Mouse (Mus musculus) thymus, adult 18-20 months (tissue): ENCODE data around the gene Dmrta2.

Experiments used
- DNase-seq, 2 experiments: peaks; one replicate each; pipeline ENCODE4 v3.0.0; 2022; ENCODE audit warnings: mixed read lengths in 2 of 2

Dmrta2 gene

DNA sequence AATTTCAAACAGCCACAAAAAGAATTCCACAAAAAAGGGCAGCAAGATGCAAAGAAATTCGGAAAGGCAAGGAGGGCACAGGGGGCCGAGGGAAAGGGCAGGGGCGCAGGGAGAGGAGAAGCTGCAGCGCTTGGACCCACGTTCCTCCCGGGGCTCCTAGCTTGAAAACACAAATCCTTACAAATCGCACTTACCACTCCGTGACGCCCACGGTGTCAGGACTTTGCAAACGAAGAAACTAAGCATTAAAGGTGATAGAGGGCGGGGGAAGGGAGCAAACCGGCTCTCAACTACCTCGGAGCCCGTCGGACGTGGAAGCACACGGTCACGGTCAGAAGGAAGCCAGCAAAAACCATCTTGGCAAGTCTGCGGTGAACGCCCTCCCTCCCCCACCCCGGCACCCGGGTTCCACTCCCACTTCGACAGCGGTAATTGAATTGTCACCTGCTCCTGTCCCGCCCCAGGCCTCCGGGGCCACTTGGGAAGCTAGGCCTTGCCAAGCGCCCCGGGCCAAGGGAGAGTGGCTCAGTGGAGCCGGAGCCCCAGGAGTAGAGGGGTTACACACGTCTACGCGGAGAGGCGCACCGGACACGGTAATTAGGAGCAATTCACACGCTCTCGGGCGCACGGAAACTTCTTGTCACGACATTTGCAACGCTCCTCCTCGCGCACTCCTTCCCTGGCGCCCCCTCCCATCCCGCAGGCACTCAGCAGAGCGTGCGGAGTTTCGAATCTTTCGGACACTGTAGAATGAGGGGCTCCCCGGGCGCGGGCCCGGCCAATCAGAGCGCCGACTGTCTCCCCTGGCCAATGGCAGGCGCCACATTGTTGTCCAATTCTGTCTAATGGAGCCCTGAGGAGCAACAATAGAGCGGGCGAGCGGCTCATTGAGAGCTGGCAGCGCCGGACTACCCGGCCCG is at the start of gene Dmrta2:
Dmrta2 (plus strand) TSS at position 906 of the 920 bp plus-strand sequence.
- no peak for DNase-seq

DNA sequence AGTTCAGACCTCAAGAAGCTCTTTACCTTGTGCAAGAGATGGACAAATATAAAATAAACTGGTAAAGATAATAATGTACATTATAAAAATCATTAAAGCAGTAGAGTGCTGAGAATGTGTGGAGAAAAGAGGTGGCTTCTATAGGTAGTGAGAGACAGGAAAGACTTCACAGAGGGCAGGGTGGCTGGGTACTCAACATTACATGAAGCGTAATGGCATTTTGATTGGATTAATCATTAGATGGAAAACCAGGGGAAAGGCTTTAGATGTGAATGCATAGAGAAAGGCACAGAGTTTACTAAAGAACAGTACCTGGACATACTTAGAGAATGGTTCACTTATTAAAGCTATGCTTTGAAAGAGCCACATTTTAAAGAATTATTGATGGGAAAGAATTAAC is 48.8 kb upstream of the Dmrta2 start:
- no peak for DNase-seq

DNA sequence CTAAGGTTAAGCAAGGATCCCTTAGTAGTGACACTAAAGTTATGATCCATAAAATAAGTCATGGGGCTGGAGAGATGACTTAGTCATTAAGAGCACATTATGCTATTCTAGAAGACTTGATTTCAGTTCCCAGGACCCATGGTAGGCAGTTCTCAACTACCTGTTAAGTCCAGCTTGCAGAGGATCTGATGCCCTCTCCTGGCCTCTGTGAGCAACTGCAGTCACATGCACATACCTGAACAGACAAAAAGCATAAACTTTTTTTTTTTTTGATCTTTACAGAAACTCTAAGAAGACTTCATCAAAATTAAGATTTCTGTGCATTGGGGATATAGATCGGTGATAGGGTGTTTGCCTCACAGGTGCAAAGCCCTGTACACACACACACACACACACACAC is 47.4 kb upstream of the Dmrta2 start:
- DNase-seq, result peak in 1 of 2 experiments; percentile 4

DNA sequence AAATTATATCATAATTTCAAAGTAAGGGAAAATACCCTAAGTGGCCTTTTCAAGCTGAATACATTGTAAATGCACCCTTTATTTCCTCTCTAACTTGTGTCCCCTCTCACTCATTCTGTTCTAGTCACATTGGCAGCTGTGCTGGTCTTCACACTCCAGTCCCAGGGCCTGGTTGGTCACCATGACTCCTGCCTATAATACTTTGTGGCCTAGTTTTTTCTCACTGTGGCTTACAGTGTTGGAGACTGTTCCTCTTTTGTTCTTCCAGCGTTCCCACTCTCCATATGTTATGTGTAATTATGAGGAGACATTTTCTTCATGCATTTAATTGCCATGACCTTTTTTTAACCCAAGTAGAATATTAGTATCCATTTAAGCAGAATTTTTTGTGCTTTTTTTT is 46.9 kb upstream of the Dmrta2 start:
- DNase-seq, result no peak

DNA sequence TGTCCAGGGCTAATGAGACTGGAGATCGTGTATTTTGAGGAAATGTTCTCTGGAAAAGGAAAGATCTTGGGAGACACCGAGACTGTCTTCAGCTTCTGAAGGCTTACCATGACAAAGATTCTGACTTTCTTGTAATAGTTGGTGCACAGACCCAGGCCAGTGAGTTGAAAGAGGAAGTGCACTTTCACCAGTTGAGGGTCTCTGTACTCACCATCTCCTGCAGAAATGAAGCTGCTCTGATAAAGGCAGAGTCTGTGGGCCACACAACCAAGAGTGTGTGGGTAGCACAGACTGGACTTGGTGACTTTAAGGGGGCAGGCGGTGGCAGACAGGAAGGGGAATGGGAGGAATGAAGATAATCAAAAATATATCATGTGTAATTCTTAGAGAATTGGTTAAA is 41.3 kb upstream of the Dmrta2 start:
- DNase-seq, result no peak

DNA sequence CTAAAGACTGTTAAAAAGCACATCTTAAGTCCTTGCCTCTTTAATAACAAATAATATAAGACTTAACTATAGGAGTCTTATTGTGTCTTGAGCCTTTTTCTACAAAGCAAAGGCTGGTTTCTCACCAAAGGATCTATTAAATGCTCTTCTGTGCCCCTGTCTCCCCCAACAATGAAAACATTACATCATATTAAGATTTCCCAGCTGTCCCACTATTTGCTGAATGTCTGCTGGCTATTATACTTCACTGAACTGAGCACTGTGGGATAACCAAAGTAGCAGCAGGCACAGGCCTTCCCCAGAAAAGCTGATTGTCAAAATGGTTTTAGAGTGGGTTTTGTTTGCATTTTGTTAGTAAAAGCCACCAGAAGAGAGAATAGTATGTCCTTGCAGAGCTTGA is 38.6 kb upstream of the Dmrta2 start:
- DNase-seq, result no peak

DNA sequence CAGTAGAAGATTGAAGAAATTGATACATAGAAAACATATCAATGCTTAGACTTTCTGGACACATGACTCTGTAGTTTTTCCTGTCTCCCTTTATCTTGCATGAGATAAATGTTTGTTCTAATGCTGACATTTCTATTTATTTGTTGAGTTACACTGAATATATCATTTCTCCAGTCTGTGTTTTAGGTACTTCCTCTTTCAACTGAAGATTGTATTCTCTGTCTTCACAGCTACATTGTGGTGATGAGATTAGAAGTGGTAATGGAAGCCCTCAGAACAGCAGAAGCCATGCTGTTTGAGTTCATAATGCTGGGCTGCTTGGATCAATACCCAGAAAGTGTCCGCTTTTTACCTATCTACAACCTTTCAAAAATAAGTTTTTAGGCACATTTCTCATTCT is 32.3 kb upstream of the Dmrta2 start:
- no peak for DNase-seq

DNA sequence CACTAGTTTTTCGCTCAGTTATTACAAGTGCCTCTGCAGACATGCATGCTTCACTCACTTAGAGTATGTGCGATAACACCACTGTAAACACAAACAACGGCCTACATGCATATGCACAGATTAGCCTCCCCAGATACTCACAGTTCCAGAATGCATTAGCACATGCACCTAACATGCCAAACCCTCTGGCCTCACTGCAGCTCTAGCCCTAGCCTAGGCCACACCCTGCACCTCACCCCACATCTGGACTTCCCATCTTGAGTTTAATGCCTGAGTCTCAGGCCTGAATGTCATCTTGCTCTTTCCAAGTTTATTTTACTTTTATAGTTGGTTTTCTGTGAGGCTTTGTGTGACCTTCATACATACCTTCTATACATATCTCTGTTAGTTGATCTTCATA is 28.5 kb upstream of the Dmrta2 start:
- DNase-seq, result no peak

DNA sequence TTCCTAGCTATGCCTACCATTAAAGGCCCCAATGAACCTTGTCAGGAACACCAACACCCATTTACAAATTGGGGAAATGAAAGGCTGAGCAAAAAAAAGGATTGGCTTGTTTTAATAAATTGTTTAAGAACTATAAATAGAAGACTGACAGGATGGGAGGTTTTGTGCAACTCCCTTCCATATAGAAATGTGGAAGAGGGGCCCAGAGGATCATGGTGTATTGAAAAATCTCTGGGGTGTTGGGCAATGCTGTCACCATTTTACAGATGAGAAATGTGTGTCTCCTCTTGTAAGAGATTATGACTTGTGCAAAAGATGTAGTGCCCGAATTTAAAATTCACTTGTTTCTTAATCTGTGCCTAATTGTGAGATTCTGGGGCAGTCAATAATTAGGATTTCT is 24.3 kb upstream of the Dmrta2 start:
- DNase-seq, result no peak

DNA sequence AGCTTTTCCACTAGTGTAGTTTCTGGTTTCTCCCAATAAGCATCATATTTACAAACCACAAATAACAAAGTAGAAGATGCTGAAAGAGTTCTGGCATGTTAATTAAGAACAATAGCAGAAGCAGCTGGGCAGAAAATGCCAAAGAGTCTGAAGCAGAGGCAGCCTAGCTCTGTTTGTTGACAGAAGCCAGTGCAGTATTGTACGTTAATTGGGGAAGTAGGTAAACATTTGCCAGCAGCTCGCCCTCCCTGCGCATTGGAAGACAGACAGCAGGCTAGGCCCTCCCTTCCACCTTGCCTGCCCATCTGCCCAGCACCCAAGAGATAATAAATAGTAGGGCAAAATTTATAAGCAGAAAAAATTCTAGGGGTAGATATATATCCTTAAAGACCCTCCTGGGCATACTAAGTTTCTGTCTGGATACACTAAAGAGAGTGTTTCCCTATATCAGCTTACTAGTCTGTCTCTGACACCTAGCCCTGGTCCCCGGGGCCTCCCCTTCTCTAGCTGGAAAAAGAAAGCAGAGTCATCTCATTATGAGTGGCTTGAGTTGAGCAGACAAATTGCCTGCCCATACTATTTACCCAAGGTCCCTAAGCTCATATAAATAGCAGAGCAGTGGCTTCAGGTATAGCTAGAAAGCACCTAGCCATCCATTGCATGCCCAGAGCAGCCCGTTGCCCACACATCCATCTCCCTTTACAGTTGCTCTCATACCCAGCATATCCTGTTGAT is 17.5 kb upstream of the Dmrta2 start:
- DNase-seq, result no peak

DNA sequence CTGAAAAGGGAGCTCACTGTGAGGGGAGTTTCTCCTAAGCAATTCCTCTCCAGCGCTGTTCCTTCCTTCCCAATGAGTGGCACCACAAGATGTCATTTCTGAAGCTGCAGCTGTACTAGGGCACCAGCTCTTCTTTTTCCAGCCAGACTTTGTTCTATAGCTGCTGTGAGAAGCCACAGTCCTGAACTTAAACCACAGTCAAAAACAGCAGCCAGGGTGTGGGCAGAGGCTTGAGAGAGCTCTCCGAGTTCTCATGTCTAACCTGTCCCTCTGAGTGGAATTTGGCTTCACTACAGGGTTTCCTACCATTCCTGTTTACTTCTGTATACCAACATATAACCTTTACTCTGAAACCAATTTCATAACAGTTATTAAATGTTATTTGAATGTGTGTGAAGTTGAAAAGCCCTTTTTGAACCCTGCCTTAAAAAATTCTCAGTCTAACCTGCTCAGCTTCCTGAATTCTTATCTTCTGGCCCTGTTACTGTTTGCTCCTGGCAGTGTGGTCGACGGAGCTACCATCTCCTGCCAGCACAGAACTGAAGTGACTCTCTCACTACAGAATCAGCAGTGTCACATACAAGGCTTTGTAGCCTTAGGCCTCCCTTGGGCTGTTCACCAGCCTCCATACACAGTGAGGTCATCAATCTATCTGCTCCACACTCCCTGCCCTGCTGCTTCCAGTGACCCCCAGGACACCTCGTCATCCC is 14.1 kb upstream of the Dmrta2 start:
- no peak for DNase-seq

DNA sequence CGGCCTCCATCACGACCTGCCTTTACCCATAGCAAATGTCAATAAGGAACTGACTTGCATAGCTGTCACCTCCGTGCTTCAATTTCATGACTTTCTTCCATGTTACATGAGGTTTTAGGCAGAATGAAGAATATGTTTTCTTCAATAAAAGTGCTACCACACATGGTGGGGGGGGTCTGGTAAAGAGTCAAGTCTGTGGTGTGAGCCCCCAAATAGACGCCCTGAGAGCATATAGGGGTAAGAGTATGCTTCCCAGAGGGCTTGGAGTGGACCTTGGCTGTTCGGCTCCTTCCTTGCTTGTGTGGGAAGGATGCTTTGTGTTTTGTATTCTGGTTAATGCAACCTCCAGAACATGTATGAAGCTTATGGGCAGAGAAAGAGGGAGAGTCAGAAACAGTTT is 8.3 kb upstream of the Dmrta2 start:
- DNase-seq, result no peak

DNA sequence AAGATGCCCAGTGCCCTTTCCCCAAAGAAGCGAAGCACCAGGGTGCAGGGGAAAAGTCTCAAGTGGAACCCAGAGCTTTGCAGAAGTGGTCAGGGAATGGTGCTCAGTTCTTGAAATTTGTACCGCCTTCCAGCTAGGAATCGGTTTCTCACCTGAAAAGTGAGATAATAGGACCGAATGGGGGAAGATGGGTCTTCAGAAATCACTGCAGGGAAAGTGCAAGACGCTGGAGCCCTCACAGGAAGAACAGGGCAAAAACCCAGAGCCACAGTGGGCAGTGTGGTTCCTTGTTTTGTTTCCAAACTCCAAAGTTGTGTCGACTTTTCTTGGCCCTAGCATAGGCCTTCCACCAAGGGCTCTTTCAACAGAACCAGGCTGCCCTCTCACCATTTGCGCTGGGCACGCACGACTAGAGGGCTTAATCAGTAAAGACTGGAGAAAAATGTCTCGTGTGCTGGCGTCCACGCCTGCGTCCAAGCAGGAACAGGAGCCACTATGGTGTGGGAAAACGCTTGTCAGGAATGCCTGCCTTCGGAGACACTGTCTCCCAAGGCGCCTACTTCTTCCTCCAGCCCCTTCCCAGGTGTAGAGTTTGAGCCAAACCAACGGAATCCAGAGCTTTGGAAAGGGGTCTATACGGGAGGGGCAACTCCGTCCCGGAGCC is 3.7 kb upstream of the Dmrta2 start:
- no peak for DNase-seq

DNA sequence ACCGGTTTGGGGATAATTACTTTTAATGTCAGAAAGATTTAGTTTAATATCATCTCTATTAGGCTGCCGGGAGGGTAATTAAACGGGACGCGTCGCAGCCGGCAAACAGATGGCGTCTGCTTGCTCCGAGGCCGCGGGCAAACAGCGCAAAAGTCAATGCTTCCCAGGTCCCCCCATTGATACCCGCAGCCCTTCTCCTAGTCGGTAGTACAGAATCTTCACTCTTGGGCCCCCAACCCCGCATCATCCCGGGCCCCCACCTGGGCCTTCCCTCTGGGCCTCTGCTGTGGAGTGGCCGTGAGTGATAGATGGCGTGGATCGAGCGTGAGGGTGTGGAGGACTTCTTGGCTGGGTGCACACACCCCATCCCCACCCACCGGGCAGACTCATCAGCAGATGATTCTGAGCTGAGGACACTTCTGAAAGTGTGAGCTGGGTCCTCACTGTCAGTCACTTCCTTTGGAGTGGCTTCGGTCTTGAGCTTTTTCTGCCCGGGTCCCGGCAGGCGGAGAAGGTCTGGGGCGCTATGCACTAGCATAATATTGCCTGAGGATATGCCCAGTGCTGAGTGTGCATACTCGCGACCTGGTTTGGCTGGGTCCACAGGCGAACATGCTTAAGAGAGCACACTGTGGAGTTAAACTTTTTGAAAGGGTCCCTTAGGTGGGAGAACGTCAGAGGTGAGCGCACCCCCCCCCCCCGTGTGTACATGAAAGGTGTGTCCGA is 3.0 kb upstream of the Dmrta2 start:
- no peak for DNase-seq

DNA sequence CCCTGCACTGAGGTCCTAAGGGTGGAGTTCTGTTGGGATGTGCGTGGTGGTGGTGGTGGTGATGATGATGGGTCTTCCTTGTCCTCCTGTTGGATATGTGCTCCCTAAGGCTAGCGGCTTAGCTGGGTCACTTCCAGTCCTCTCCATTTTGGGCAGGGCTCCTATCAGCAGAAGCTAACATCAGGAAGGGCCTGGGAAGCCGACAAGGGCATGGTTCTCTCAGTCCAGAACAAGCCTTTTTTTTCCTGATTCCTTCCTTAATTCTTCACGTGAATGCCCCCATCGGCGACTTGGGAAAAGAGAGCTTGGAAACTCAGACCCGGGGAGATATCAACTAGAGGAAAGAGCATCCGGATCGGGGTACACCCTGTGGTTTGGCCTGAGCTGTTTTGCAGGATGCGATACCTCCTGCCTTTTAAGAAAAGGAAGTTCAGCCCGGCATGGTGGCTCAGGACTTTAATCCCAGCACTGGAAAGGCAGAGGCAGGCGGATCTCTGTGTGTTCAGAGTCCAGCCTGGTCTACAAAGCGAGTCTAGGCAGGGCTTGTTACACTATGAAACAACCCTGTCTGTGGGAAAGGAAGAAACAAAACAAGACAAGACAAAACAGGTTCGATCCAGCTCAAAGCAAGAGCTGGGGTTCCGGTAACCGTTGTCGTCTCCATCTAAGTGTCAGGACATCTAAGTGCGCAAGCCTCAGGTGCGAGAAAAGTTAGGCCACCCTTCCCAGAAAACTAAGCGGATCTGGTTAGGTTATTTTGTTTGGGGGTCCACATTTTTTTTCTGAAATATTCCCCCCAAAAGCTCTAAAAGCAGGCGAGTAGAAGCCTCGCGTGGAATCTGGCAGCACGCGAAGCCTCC is 2.2 kb upstream of the Dmrta2 start:
- no peak for DNase-seq

DNA sequence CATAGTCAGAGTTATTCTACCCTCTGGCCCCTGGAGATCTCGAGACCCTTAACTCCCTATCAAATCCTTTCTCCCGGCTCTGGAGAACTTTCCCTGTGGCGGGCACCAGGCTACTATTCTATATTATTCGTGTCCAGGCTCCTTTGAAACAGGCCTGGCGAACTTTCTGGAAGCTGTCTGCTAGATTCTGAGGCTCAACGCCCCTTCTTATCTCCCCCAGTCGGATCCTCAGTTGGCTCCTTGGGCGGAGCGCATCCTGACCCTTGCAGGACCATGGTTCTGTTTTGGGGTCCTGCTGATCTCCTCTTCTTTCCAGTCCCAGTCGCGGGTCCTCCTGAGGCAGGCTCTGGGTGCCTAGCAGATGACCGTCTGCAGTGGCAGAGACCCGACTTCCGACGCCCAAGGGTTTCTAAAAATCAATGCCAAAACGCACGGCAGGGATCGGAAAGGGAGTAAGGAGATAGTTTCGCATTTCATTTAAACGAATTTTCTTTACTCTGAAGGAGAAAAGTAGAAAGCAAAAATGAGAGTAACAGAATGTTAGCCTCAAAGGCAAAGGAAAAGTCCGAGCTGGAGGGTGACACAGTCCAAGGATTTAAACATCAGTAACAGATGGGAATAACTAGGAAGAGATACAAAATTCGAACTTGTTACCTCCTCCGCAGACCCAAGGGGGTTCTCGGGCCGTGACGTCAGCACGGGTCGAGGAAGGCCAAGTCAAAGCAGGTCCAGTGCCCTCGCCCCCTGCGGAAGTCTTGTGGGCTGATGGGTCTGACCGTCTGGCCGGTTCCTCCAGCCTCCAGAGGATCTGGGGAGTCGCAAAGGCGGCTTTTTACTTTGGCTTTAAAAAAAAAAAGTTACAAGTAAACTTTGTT is 1.3 kb upstream of the Dmrta2 start:
- DNase-seq, result no peak

DNA sequence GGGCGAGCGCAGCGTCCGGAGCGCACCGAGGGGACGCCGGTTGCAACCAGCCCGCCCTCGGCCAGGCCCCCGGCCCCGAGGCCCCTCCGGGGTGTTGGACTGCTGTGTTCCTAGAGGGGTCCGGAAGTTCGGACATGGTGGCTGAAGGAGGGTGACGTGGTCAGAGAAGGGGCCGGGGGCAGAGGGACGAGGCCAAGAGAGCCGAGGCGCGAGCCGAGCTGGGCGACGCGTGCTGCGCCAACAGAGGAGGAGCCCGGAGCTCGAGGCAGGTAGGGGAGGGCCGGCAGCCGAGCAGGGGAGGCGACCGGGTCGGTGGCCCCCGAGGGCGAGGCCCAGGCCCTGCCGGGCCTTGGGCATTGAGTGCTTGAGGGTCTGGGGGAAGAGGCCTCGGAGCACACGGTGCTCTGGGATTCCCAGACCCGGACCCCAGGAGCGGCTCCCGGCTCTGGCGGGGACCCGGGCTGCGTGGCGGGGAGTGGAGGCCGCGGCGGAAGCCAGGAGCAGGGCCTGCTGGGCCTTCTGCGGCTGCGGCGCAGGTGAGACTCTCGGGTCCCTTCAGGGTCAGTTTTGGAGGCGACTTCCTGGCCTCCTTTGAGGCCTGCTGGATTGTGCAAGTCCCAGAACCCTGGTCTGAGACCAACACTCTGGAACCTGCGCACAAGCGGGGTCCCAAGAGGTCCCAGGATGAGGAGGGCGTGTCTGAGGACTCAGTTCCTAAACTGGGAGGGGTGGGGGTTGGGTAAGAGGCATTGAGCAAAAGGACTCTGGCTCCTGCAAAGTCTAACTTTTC is 410 bp downstream of the Dmrta2 start:
- DNase-seq, result no peak

DNA sequence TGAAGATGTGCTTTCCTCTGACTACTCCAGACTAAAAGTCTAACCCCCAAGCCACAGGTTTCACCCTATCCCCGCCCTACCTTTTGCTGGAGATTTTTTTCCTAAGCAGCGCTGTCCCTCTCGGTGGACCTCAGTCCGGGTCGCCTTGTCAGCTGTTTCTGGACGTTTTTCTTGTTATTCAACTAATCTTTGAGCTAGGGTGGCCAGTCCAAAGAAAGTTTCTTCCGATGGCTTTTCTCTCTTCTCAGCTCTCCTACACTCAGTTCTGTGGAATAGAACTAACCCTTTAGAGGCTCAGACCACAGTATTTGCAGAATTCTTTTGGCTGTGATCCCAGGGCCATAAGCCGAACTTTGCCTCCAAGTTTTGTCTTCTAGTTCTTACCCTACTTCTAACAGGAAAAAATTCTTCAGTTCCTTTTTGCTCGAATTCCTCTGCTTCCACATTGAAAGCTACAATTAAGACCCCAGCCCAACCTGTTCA is 1.0 kb downstream of the Dmrta2 start:
- DNase-seq, result no peak
